Mouse (Mus musculus) urinary bladder, adult 2 months (tissue): ENCODE results near the gene Kif21a. TPM values are rescaled to one million over a fixed set of nuclear protein-coding genes. Genes with fewer than 3 reads are reported as not detected.

Experiments
- DNase-seq: peaks from one replicate; pipeline ENCODE4 v3.0.0; 2022; ENCODE audit warnings: low spot score
- polyA plus RNA-seq: library from polyadenylated mRNA; depleted of rRNA; stranded (reverse); fragments of >200 nt; gene quantifications from 2 replicates; pipeline ENCODE4 v1.2.3, GENCODE M21; 2012

Kif21a gene
- polyA plus RNA-seq, 1 experiment = 8.7 TPM

DNA sequence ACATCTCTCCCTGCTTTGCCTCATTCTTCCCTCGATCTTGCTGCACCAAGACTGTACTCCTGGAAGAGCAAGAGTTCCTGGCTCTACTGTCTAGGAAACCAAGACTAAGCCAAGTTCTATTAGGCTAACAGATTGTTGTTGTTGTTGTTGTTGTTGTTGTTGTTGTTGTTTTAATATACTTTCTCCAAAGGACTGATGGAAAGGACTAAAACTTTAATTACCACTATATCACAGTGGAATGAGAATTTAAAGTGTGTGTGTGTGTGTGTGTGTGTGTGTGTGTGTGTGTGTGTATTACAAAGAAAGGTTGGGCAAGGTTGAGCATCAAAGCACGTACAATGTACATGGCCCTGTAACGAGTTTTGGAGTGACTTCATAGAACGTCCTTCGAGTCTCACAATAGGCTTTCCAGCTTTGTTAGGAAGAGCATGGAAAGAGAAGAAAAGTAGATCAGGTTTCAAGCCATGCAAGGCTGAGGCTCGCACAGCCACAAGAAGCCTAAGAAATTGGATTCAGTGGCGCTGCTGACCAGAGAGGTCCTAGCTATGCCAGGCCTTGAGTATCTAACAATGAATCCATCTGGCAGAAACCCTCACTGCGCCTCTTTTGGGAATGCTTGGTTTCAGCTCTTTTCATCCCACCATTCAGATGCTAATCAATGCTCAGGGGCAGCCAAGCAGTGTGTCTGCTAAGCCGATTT lies 31.4 kb downstream of the Kif21a start:
- no peak for DNase-seq

GRCm38 (mm10) chr15:91017261-91018160 lies 32.2 kb downstream of the Kif21a start:
- DNase-seq = no peak

- no peak for DNase-seq
These were observed 33.4 kb downstream of the Kif21a start for GRCm38 (mm10) chr15:91016366-91016765.

DNA sequence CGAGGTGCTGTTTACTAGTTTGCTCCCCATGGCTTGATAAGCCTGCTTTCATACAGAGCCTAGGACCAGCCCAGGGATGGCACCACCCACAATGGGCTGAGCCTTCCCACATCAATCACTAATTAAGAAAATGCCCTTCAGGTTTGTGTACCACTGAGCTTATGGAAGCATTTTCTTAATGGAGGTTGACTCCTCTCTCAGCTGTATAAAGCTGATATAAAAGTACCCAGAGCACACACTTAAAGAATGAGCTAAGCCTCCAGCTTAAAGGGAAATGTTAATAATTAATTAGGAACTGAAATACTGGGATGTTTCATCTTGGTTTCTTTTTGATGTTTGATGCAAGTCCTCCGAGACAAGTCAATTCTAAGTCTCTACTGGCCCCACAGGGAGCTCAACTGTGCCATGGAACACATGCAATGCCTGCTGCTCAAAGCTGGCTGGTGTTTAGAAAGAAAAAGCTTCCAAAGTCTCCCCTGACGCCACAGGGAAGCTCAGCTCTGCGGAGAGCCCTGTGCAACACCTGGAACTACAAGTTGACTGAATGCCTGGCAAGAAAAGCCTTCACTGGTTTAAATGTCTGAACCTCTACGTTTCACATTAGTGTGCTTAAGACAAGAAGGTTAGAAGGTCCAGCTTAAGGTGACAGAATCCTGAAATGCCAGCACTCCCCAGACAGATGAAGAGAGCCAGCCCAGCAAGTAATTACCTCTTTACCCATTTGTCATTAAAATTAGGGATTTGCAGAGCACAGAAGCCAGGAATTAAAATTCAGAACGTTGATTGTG lies 36.8 kb downstream of the Kif21a start:
- no peak for DNase-seq

DNA sequence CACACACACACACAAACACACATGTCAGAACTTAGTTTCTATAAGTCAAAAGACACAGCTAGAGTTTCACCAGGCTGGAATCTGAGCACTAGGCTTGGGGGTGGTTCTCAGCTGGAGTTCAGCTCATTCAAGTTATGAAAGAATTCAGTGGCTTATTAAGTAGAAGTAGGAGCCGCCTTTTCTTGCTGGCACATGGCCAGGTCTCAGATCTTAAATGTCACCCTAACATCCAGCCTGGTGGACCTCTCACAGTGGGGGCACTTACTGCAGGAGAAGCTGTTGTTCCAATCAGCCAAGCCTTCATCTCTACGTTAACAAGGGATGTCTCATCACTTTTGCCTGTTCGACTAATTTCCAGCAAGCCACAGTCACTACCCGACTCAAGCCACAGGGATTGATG lies 39.5 kb downstream of the Kif21a start:
- no peak for DNase-seq

GRCm38 (mm10) chr15:91007123-91007830 lies 42.5 kb downstream of the Kif21a start:
- no peak for DNase-seq

DNA sequence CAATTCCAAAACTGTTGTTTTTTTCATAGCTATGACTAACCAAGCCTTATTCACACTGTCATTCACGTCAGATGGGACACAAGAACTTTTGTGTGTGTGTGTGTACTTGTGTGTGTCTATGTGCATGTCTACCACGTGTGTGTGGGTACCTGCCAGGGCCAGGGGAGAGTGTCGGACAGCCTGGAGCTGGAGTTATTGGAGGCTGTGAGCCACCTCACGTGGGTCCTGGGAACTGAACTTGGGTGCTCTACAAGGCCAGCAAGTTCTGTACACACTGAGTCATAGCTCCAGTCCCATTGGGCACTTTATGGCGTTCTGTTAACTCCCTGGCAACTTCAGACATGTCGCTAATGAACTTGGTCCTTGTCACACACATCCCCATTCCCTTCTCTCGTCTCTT lies 45.0 kb downstream of the Kif21a start:
- no peak for DNase-seq

- no peak for DNase-seq
These were observed 48.6 kb downstream of the Kif21a start for GRCm38 (mm10) chr15:91001037-91001616.

DNA sequence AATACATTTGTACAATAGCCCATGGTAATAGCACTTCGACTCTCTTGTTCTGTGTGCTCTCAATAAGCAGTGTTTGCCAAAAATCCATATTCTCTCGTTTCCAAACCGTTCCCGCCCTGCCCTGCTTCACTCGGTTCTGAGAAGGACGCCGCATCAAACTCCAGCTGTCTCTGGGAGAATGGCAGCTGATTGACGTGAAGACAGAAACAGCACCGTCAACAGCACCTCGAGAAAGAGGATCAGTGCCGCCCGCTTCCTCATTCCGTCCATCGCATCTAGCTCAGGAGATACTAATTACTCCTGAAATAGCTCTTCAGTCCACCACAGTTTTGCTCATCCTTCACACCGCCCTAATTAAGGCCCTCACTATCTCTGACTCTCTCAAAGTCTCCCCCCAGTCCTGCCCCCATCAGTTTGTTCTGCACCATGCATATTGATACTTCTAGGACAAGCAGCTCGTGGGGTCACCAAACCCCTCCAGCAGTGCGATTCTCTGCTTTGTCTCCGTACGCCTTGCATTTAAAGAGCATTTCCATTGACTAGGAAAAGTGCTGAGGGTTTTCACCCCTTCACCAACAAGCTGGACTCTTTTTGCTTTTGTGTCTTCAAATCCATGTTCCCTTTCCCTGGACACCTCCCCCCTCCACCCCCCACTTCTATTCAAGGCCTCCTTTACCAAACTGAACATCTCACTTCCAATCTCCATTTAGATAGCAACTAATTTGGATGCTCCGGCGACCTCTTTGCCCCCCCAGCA lies 49.3 kb downstream of the Kif21a start:
- DNase-seq = no peak

- no peak for DNase-seq
These were observed 56.9 kb downstream of the Kif21a start for GRCm38 (mm10) chr15:90992871-90993270.

DNA sequence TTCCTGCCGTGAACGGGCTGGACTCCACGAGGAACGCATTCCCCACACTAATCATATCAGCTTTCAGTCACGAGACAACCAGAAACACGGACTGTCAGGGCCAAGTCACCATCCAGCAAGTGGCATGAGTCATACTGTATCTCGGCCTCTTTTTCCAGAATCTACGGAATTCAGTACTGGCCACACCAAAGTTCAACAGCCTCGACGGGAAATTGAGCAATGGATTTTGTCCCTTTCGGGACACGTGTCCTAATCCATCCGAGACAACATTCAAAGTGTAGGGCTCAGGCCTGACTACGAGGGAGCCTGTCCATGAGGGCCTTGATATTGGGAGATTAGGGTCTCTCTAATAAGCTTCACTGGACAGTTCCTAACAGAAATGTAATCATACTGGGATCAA lies 57.4 kb downstream of the Kif21a start:
- no peak for DNase-seq

DNA sequence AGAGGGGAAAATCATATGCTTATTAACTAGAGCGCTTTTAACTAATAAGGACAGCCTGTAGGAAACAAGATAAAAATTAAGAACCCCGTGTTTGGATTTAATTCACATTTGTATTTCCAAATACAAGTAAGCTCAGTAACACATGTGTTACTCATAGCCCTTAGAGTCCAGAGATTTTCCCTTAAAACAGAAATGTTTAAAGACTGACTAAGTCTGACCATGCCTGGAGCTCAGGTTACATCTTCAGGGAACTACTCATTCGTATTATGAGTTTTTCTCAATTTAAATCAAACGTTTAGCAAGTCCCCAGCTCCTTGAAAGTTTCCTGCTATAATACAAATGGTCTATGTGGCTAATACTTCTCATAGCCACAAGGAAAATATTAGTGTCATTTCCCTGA lies 57.9 kb downstream of the Kif21a start:
- DNase-seq = no peak

- no peak for DNase-seq
These were observed 62.0 kb downstream of the Kif21a start for GRCm38 (mm10) chr15:90987714-90988250.

DNA sequence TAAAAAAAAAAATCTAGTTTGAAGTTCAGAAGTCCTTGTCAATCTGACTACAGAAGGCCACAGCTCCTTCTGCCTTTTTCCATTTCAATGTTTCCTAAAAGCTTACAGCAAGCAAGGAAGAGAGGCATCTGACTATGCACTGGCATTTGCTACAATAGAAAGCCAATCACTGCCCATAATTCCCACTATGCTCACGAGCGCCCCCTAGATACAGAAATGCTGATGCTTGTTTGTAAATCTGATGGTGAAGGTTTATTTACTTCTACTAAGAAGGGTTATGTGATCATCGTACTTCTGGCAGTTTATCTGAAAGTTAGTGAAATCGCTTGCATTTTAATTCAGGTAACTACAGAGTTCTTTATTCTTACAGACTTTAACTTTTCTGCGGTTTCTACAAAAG lies 73.8 kb downstream of the Kif21a start:
- DNase-seq = no peak

- no peak for DNase-seq
These were observed 77.6 kb downstream of the Kif21a start for GRCm38 (mm10) chr15:90971914-90972767.

DNA sequence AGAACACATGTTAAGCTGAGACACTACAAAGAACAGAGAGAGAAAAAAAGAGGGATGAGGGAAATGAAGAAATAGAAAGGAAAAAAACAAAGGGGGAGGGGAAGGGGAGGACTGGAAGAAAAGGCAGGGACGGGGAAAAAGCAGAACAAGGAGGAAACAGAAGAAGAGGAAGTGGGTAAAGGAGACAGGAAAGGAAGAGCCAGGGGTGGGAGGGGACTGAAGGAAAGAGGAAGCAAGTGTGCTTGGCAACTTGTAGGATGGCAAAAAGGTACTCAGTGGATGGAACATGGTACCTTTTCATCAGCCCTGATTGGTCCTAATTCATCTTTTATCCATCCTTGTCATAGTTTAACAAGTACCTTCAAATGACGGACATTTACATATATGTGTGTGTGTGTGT lies 86.4 kb downstream of the Kif21a start:
- no peak for DNase-seq

GRCm38 (mm10) chr15:90962548-90962947 lies 87.2 kb downstream of the Kif21a start:
- DNase-seq = no peak

- no peak for DNase-seq
These were observed 88.8 kb downstream of the Kif21a start for GRCm38 (mm10) chr15:90960831-90961554.

DNA sequence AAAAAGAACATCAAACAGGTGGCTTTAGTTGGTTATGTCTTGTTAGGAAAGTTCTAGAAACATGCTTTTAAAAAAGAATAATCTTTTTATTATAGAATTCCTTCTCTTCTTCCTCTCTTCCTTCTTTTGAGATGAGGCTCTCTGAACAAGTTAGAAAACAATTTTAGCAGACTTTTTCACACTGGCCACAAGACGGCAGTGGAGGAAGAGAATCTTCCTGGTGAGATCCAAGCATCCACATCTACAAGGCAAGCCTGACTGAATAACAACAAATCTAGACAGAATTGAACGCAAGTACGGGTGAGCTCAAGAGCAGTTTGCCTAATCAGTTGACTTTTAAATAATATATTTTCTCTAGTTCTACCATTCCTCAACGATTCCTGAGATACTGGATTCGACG lies 98.4 kb downstream of the Kif21a start:
- DNase-seq = no peak
